Mouse (Mus musculus) heart, adult 2 months (tissue): ENCODE measurements around the gene Nrap. TPM values are rescaled to one million over a fixed set of nuclear protein-coding genes. Genes with fewer than 3 reads are reported as not detected.

Experiments used
- DNase-seq, 2 experiments: peaks; one replicate each; pipeline ENCODE4 v3.0.0; 2021
- H3K27ac ChIP-seq: fragments of 200-600 bp; 2 replicates; pipeline ENCODE4 v1.8.1; 2022
- H3K27me3 ChIP-seq: fragments of 200-500 bp; 2 replicates; pipeline ENCODE4 v1.6.1; 2012; ENCODE audit warnings: mild to moderate bottlenecking, low read length, inconsistent platforms, mixed read lengths; ENCODE audit not compliant: control insufficient read depth, insufficient read depth
- H3K36me3 ChIP-seq: fragments of 200-500 bp; 2 replicates; pipeline ENCODE4 v1.6.1; 2012; ENCODE audit warnings: low read length, inconsistent platforms; ENCODE audit not compliant: control insufficient read depth, insufficient read depth
- H3K4me1 ChIP-seq: fragments of 200-500 bp; 2 replicates; pipeline ENCODE4 v1.6.1; 2011; ENCODE audit warnings: low read length; ENCODE audit not compliant: control insufficient read depth, insufficient read depth
- H3K4me3 ChIP-seq: fragments of 200-600 bp; 2 replicates; pipeline ENCODE4 v1.8.1; 2022
- H3K79me2 ChIP-seq: fragments of 200-500 bp; replicated peaks from 2 replicates; pipeline ENCODE4 v1.6.1; 2012; ENCODE audit warnings: mild to moderate bottlenecking, inconsistent platforms, low read length, moderate library complexity, mixed read lengths; ENCODE audit not compliant: control insufficient read depth, insufficient read depth
- H3K9ac ChIP-seq: fragments of 200-500 bp; 2 replicates; pipeline ENCODE4 v1.6.1; 2012; ENCODE audit warnings: low read depth, mild to moderate bottlenecking, control low read depth, inconsistent platforms, low read length, mixed read lengths
- CTCF ChIP-seq: fragments of 200-600 bp; IDR thresholded peaks from 2 replicates; pipeline ENCODE4 v1.8.1; 2022; ENCODE audit warnings: antibody characterized with exemption, mild to moderate bottlenecking, moderate library complexity
- EP300 ChIP-seq: fragments of 200-500 bp; IDR thresholded peaks from 2 replicates; pipeline ENCODE4 v1.6.1; 2011; ENCODE audit warnings: low read depth, low read length, control low read depth; ENCODE audit not compliant: insufficient read depth
- POLR2A ChIP-seq: fragments of 200-500 bp; IDR thresholded peaks from 2 replicates; pipeline ENCODE4 v1.6.1; 2011; ENCODE audit warnings: mild to moderate bottlenecking, low read depth, low read length, control low read depth; ENCODE audit not compliant: insufficient read depth
- WGBS: fragments of 180-500 bp; shearing (Covaris S2); methylation state at CpG from one replicate; pipeline ENCODE4 v1.1.7; 2018; 5-methylcytosine and 5-hydroxymethylcytosine counted together
- intact Hi-C: fragments of 180-260 bp; cut with DNase I; formaldehyde crosslinking; loops from one replicate; pipeline ENCODE4 v1.15.1; 2025
- polyA plus RNA-seq: library from polyadenylated mRNA; depleted of rRNA; stranded (reverse); fragments of >200 nt; gene quantifications from 2 replicates; pipeline ENCODE4 v1.2.3, GENCODE M21; 2012
- total RNA-seq, 2 experiments: library from RNA; stranded (reverse); gene quantifications; 2 replicates each; pipeline ENCODE4 v1.2.3; 2021

The Nrap gene
- total and polyA plus RNA-seq, 3 experiments, result 135 to 420 (median 307) TPM

- Histone ChIP-seq H3K27ac (no peak overlapping the region), H3K4me3 (no peak overlapping the region), H3K36me3 (no peaks in the 10 kb centered on the region), H3K79me2 (no peaks in the 10 kb centered on the region), H3K27me3 (no peaks in the 10 kb centered on the region), H3K9ac (no peak overlapping the region), H3K4me1 (peaks cover 2% of the 10 kb centered on the region)
- TF ChIP-seq CTCF (no peak), EP300 (no peak), POLR2A (no peak)
- DNase-seq, result no peak
- WGBS, result 69% methylated on average over 9 of the region's 9 CpGs
- intact Hi-C loops, result no loop called here
These were observed 93.2 kb downstream of the Nrap start for GRCm38 (mm10) chr19:56296668-56297067.

GRCm38 (mm10) chr19:56294654-56295399 is 95.0 kb downstream of the Nrap start:
- intact Hi-C loops, result loop anchor here (2.0 kb wide), 1 partner anchor 40 kb away; no protein-coding TSS in a partner anchor
- TF ChIP-seq POLR2A (no peak), EP300 (no peak), CTCF (peak; percentile 77)
- Histone ChIP-seq H3K27me3 (no peaks in the 10 kb centered on the region), H3K79me2 (no peaks in the 10 kb centered on the region), H3K36me3 (no peaks in the 10 kb centered on the region), H3K4me3 (no peak overlapping the region), H3K4me1 (no peaks in the 10 kb centered on the region), H3K27ac (no peak overlapping the region), H3K9ac (no peak overlapping the region)
- 42% methylated on average over 7 of the region's 7 CpGs for WGBS
- DNase-seq, result peak; percentile 61 to 76

GRCm38 (mm10) chr19:56292335-56292734 is 97.5 kb downstream of the Nrap start:
- intact Hi-C loops, result no loop called here
- DNase-seq, result no peak
- H3K4me3 ChIP-seq, result no peak overlapping the region

GRCm38 (mm10) chr19:56291898-56292297 is 97.9 kb downstream of the Nrap start:
- peak in 1 of 2 experiments; percentile 19 for DNase-seq
- Histone ChIP-seq H3K36me3 (no peaks in the 10 kb centered on the region), H3K27ac (no peak overlapping the region), H3K9ac (no peak overlapping the region), H3K4me1 (no peaks in the 10 kb centered on the region), H3K27me3 (no peaks in the 10 kb centered on the region), H3K79me2 (no peaks in the 10 kb centered on the region), H3K4me3 (no peak overlapping the region)
- intact Hi-C loops, result no loop called here
- TF ChIP-seq POLR2A (no peak), EP300 (no peak), CTCF (no peak)
- 25% methylated on average over 6 of the region's 6 CpGs for WGBS

More at GRCm38 (mm10) chr19:56292335-56292734, 97.5 kb downstream of the Nrap start:
- no peaks in the 10 kb centered on the region for H3K4me1 ChIP-seq
- no peak overlapping the region for H3K27ac ChIP-seq
- no peaks in the 10 kb centered on the region for H3K36me3 ChIP-seq
- WGBS, result 61% methylated on average over 9 of the region's 9 CpGs
- H3K79me2 ChIP-seq, result no peaks in the 10 kb centered on the region
- no peak overlapping the region for H3K9ac ChIP-seq
- peak; percentile 37 for TF ChIP-seq CTCF
- TF ChIP-seq POLR2A, result no peak
- TF ChIP-seq EP300, result no peak
- no peaks in the 10 kb centered on the region for H3K27me3 ChIP-seq

GRCm38 (mm10) chr19:56289642-56290041 is 100.2 kb downstream of the Nrap start:
- Histone ChIP-seq H3K36me3 (no peaks in the 10 kb centered on the region), H3K4me3 (no peak overlapping the region), H3K27me3 (no peaks in the 10 kb centered on the region), H3K27ac (no peak overlapping the region), H3K79me2 (no peaks in the 10 kb centered on the region), H3K4me1 (no peaks in the 10 kb centered on the region), H3K9ac (no peak overlapping the region)
- WGBS, result 84% methylated on average over 8 of the region's 8 CpGs
- no peak for DNase-seq
- intact Hi-C loops, result no loop called here
- TF ChIP-seq EP300 (no peak), CTCF (no peak), POLR2A (no peak)

GRCm38 (mm10) chr19:56288436-56288835 is 101.4 kb downstream of the Nrap start:
- H3K9ac ChIP-seq, result no peak overlapping the region
- H3K4me1 ChIP-seq, result no peaks in the 10 kb centered on the region
- 80% methylated on average over 4 of the region's 4 CpGs for WGBS
- no peaks in the 10 kb centered on the region for H3K36me3 ChIP-seq
- no peaks in the 10 kb centered on the region for H3K27me3 ChIP-seq
- no peak overlapping the region for H3K4me3 ChIP-seq
- H3K27ac ChIP-seq, result no peak overlapping the region
- DNase-seq, result no peak
- H3K79me2 ChIP-seq, result no peaks in the 10 kb centered on the region
- intact Hi-C loops, result no loop called here
- TF ChIP-seq CTCF (no peak), POLR2A (no peak), EP300 (no peak)
